Mouse (Mus musculus) fat pad, adult 2 months (tissue): ENCODE measurements around the gene Aars2.

Experiments
- DNase-seq: peaks from one replicate; pipeline ENCODE4 v3.0.0-alpha.2; 2011; ENCODE audit warnings: low read depth, low spot score; ENCODE audit errors: extremely low read depth

Gene Aars2

GRCm38 (mm10) chr17:45506700-45507189 is at the start of gene Aars2:
Gene Aars2, plus strand, starts transcription at chr17:45506841.
- DNase-seq, result peak; percentile 46

GRCm38 (mm10) chr17:45457487-45457886 is 49.2 kb upstream of the Aars2 start:
- DNase-seq, result no peak

DNA sequence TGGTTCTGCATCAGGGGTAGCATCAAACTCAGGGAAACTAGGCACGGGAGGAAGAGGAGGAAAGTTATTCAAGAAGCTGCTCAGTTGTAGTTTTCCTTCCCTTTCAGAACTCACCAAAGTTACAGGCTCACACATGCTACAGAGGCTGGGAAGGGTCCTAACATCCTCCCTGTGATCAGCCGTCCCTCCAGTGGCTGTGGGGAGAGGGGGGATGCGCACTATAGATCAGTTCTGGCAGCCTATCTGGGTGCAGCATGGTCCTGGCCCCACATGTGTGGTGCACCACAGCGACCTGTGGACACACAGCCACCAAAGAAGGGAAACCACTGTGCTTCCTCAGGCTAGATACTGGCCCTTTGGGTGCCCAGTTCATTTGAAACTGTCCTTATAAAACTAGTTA is 48.1 kb upstream of the Aars2 start:
- DNase-seq, result no peak

GRCm38 (mm10) chr17:45459062-45459461 is 47.6 kb upstream of the Aars2 start:
- no peak for DNase-seq

- no peak for DNase-seq
Measured at GRCm38 (mm10) chr17:45462506-45462905, 44.1 kb upstream of the Aars2 start.

DNA sequence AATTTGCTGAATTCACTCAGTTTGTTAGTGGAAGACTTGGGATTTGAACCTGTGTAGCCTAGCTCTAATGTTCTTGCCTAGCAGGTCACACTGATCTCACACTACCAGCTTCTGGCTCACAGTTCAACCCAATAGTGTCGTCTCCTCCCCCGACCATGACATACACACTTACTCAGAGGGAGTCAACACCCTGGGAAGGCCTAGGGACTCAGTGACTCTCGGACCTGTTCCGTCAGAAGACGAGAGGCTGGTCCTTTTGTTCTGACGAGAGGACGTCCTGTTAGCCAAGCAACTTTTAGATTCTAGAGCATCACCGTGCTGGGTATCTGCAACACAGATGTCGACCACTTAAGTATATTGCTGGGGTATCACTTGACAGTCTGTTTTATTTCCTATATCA is 42.4 kb upstream of the Aars2 start:
- DNase-seq, result no peak

GRCm38 (mm10) chr17:45466701-45467100 is 39.9 kb upstream of the Aars2 start:
- no peak for DNase-seq

DNA sequence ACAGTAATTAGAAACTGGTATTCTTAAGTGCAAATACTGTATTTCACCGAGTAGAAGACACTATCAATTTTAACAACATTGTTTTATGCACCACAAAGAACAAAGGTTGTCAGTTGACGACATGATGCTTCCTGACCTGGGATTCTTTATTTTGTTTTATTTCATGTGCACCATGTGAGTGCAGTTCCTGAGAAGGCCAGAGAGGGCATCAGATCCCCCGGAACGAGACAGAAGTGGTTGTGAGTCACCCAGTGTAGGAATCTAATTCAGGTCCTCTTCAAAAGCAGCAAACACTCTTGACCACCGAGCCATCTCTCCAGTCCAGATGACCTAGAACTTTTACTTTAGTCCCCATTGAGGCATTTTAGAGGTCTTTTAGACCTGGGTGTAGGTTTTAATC is 38.3 kb upstream of the Aars2 start:
- no peak for DNase-seq

GRCm38 (mm10) chr17:45470726-45471125 is 35.9 kb upstream of the Aars2 start:
- no peak for DNase-seq

DNA sequence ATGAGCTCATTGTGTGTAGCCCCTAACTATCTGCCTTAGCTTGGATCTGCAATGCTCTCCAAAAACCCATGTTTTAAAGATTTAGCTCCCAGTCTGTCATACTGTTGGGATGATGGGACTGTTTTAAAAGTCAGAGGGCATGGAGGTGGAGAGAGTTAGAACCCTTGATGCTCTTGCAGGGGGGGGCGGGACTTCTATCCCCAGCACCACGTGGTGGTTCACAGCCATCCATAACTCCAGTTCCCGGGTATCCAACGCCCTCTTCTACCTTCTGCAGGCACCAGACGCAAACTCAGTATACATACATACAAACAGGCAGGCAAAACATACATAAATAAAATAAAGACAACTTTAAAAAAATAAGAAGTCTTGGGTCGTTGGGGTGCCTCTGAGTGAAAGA is 33.0 kb upstream of the Aars2 start:
- no peak for DNase-seq

GRCm38 (mm10) chr17:45474146-45474545 is 32.5 kb upstream of the Aars2 start:
- DNase-seq, result no peak

DNA sequence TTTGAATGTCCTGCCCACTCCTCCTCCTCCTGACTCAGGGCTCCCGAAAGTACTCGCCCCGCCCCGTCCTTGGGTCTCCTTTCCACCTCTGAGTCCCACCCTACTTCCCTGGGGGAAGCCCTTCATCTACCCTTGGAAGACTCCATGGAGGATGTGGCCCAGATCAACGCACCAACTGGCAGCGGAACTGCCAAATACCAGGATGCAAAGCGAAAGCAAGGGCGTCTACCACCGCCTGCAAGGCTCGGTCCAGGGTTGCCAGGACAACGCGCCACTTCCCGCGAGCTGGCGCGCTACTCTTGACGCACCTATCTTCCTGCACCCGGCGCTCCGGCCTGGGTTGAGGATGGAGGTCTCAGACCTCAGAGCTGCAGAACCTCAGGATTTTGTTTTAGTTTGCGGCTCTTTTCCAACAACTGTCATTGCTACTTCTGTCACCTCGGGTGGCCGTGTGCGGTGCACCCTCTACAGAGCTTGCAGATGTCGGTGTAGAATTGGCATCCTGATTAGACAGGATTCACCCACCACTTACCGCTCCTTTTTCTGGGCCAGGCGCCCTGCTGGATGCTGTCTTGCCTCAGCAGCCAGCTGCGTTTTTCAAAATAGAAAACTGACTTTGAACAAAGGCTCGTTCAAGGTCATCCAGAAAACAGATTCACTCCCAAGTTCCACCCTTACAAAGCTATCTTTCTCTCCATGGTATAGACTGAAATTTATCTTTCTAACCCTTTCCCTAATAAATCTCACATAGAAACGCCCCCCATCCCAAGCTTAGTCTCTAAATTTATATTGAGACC is 31.8 kb upstream of the Aars2 start, which contains the start of gene Spats1:
Gene Spats1, minus strand, starts transcription at position 747 of the 797 bp plus-strand sequence.
- DNase-seq, result no peak

GRCm38 (mm10) chr17:45478234-45478825 is 28.3 kb upstream of the Aars2 start:
- DNase-seq, result no peak

DNA sequence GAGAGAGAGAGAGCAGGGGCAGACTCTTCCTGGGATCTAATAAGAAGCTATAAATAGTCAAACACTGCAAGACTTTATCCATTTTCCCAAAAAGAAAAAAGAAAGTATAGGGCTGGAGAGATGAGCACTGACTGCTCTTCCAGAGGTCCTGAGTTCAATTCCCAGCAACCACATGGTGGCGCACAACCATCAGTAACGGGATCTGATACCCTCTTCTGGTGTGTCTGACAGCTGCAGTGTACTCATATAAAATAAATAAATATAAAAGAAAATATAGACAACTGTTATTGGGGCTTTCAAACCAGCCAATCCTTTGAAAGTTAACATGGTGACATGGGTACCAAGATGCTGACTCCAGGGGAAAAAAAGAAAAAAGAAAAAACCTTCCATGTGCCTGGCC is 26.2 kb upstream of the Aars2 start:
- DNase-seq, result no peak

- DNase-seq, result no peak
Measured at GRCm38 (mm10) chr17:45485581-45485980, 21.1 kb upstream of the Aars2 start.

GRCm38 (mm10) chr17:45487216-45487615 is 19.4 kb upstream of the Aars2 start:
- no peak for DNase-seq

DNA sequence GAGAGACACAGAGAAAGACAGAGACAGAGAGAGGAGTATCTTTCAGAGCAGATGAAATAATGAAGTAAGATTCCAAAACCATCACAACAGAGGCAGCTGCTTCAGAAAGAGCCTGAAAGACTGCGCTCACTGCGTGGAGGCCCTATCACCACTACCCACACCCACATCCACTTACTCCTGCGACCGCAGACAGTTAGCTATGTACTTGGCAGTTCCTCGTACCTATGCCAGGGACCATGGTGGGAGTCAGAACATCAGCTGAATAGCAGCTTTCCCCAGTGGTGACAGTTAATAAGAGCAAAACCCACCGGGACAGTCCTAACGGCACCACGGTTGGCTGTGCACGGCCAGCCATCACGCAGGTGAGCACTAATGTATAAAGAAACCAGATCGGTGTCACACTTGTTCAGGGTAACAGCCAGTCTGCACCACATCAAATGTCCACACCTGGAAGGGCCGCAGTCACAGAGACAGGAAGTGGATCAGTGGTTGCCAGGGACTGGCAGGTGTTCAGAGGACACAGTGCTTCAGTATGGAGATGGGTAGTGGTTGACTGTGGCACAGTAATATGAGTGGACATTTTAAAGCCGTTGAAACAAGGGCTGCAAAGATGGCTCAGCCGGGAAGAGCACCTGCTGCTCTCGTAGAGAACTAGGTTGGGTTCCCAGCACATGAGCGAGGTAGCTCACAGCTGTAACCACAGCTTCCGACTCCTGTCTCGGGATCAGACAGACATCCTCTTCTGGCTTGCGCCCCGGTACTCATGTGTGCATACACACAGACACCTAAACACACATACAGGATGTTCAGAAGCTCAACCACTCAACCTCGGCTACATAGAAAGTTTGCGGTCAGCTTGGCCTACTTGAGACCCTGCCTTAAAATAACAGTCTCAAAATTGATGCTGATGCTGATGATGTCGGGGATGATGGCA is 18.1 kb upstream of the Aars2 start:
- DNase-seq, result no peak

DNA sequence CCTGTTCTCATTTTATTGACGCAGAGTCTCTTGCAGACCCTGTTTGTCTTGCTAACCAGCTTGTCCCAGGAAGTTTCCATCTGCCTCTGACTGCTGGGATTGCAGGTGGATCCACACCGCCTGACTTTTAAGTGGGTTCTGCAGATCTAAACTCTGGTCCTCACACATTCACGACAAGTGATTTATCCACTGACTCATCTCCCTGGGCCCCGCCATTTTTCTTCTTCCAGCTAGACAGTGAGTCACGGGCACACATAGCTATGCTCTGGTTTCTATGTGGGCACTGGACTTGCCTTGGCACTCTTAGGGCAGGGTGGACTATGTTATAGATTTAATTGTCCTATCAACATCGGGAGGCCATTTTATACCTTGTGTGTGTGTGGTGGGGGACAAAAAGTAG is 16.9 kb upstream of the Aars2 start:
- no peak for DNase-seq

DNA sequence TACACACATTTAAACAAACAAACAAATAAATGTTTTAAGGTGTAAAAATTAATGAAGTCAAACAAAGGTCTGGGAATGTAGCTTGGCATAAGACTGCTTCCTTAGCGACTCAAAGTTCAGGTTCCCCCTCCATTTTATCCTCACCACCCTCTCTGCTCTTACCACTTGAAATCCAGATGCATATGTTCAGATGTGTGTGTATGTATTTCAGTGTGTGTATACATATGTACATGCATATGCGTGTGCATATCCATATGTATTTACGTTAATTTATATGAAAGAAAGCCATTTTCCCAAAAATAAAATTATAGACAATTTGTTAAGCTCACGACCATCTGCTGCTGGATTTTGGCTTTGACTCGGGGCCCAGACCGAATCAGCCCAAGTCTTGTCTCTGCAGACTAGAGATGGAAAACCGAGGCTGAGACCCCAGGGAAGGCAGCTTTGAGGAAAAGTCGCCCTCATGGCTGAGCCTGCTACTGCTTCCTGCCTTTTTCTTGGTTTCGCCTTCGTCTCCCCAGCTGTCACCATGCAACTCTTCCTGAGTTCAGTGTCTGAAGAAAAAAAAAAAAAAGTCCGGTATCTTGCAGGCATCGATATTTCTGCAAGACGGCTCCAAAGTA is 16.0 kb upstream of the Aars2 start:
- no peak for DNase-seq

GRCm38 (mm10) chr17:45495398-45495797 is 11.2 kb upstream of the Aars2 start:
- DNase-seq, result no peak

- no peak for DNase-seq
Measured at GRCm38 (mm10) chr17:45498397-45498796, 8.2 kb upstream of the Aars2 start.
